Mouse (Mus musculus): ENCODE results near the gene Tbx2. TPM values are rescaled to one million over a fixed set of nuclear protein-coding genes. Genes with fewer than 3 reads are reported as not detected.

Tbx2 gene
- polyA plus RNA-seq, 1 experiment from 2014 or later, result 5.8 TPM

DNA sequence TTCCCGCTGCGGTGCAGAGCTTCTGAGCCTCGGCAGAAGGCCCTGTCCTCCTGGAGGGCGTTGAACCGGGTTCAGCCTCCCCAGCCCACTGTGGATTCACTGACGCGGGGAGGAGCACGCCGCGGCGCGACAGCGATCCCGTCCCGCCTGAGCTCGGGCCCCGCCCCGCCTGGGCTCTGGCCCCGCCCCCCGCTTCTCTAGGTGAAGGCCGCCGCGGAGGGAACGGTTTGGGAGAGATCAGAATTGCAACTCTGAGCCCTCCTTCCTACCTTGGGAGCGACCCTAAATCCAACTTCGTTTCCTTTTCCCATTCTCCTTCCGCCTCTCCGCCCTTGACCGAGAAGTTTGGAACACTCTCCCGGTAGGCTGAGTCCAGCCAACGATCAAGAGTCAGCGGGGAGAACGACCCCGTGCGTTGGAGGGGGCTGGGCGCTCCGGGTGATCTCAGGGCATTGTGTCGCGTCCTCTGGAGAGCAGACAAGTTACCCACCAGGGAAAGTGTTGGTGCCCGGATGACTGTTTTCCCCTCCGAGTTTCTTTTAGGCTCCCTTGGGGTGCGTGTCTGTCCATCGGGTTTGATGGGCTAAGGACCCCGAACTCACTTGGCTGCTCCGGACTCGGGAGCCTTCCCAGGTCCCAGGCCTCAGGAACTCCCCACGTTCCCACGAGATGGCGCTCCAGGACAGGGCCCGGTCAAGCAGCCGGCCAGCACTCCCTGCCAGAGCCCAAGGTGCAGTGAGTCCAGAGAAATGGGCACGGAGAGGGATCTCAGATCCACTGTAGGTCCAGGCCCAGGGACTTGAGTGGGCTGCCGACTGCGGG lies 12.0 kb downstream of the Tbx2 start:
- H3K36me3 ChIP-seq (ENCODE audit: control insufficient read depth, insufficient read depth, low read length), result no peaks in the 10 kb centered on the region
- peaks cover 11% of the 10 kb centered on the region for H3K4me1 ChIP-seq (ENCODE audit: control insufficient read depth, insufficient read depth, low read length)
- WGBS, result under 1% methylated on average over 54 of the region's 54 CpGs
- peak; percentile 51; the same call in 1 of the 2 replicates for ATAC-seq (ENCODE audit: insufficient number of reproducible peaks, insufficient read depth, low FRiP score, low read depth)
- no peaks in the 10 kb centered on the region for H3K9me3 ChIP-seq (ENCODE audit: control insufficient read depth, low read depth, low read length)
- peaks cover 17% of the 10 kb centered on the region for H3K27me3 ChIP-seq (ENCODE audit: control insufficient read depth, insufficient read depth, low read length)
- H3K4me3 ChIP-seq (ENCODE audit: low read depth, low read length), result peak overlapping the region; percentile 47
- peak overlapping the region; percentile 76 for H3K4me2 ChIP-seq (replicated peaks; ENCODE audit: low read depth, low read length)
- peak overlapping the region; percentile 74 for H3K27ac ChIP-seq (ENCODE audit: low read length)
- H3K9ac ChIP-seq (replicated peaks; ENCODE audit: low read depth, low read length), result peak overlapping the region; percentile 29; the same call in 1 of the 2 replicates

DNA sequence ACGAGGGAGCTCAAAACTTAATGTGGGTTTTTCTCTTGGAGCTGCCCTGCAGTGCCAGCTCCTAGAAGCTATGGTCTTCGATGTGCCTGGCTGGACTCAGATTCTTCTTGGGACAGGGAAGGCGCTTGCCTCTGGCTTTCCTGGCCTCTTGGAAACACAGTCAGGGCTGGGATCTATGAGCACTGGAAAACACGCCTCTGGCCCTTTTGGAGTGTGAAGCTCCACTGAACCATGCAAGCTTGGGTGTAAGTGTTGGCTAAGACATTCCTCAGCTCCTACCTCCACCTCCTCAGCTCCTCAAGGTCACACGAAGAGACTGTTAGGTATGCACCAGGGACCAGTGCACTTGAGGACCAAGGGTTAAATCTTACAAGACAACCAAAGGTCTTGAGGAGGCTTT lies 12.6 kb downstream of the Tbx2 start:
- H3K27ac ChIP-seq (ENCODE audit: low read length), result no peak overlapping the region
- peak overlapping the region; percentile 47; the same call in 1 of the 2 replicates for H3K4me3 ChIP-seq (ENCODE audit: low read depth, low read length)
- H3K9me3 ChIP-seq (ENCODE audit: control insufficient read depth, low read depth, low read length), result no peaks in the 10 kb centered on the region
- peaks cover 14% of the 10 kb centered on the region for H3K27me3 ChIP-seq (ENCODE audit: control insufficient read depth, insufficient read depth, low read length)
- no peaks in the 10 kb centered on the region for H3K36me3 ChIP-seq (ENCODE audit: control insufficient read depth, insufficient read depth, low read length)
- H3K4me1 ChIP-seq (ENCODE audit: control insufficient read depth, insufficient read depth, low read length), result peaks cover 11% of the 10 kb centered on the region
- WGBS, result 33% methylated on average over 5 of the region's 5 CpGs
- ATAC-seq (ENCODE audit: insufficient number of reproducible peaks, insufficient read depth, low FRiP score, low read depth), result no peak
- no peak overlapping the region for H3K9ac ChIP-seq (replicated peaks; ENCODE audit: low read depth, low read length)
- peak overlapping the region; percentile 76 for H3K4me2 ChIP-seq (replicated peaks; ENCODE audit: low read depth, low read length)

DNA sequence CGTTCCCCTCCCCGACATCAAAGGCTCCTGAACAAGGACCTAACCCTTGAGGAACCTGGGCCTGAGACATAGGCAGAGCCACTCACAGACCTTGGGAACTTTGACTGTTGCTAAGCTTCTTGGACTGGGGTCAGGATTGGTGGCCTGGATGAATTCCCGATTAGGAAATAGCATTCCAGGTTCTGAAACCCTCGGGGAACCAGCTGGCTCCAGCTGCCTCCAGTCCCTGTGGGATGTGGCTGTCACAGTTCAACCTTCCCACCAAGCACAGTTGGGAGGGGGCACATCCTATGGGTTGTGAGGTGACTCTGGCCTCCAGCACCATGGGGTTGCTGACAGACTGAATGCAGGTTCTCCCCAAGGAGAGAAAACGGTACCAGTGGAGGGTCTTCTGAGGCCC lies 13.6 kb downstream of the Tbx2 start:
- H3K9ac ChIP-seq (replicated peaks; ENCODE audit: low read depth, low read length), result no peak overlapping the region
- 38% methylated on average over 5 of the region's 5 CpGs for WGBS
- peaks cover 7% of the 10 kb centered on the region for H3K4me1 ChIP-seq (ENCODE audit: control insufficient read depth, insufficient read depth, low read length)
- H3K27me3 ChIP-seq (ENCODE audit: control insufficient read depth, insufficient read depth, low read length), result peaks cover 5% of the 10 kb centered on the region
- no peaks in the 10 kb centered on the region for H3K36me3 ChIP-seq (ENCODE audit: control insufficient read depth, insufficient read depth, low read length)
- H3K9me3 ChIP-seq (ENCODE audit: control insufficient read depth, low read depth, low read length), result no peaks in the 10 kb centered on the region
- ATAC-seq (ENCODE audit: insufficient number of reproducible peaks, insufficient read depth, low FRiP score, low read depth), result no peak
- H3K4me3 ChIP-seq (ENCODE audit: low read depth, low read length), result no peak overlapping the region
- no peak overlapping the region for H3K4me2 ChIP-seq (replicated peaks; ENCODE audit: low read depth, low read length)
- H3K27ac ChIP-seq (ENCODE audit: low read length), result no peak overlapping the region

DNA sequence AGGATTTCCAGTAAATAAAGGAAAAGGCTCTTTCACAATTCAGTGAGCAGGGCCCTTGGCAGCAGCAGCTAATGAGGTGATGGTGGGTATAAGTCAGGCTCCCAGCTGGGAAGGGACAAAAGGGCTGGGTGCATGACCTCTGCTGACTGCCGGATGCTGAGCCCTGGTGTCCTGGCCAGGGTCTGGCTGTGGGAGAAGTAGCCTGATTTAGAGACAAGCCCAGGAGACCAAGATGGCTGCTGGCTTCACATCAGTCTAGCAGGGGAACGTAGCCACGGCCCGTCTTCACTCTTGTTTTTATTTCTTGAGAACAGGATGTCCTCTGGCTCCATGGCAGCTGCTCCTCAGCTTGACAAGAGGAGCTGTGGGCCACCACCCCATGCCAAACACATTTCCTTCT lies 14.2 kb downstream of the Tbx2 start:
- Histone ChIP-seq H3K9me3 (ENCODE audit: control insufficient read depth, low read depth, low read length) (no peaks in the 10 kb centered on the region), H3K9ac (replicated peaks; ENCODE audit: low read depth, low read length) (no peak overlapping the region), H3K4me2 (replicated peaks; ENCODE audit: low read depth, low read length) (no peak overlapping the region), H3K36me3 (ENCODE audit: control insufficient read depth, insufficient read depth, low read length) (no peaks in the 10 kb centered on the region), H3K4me3 (ENCODE audit: low read depth, low read length) (no peak overlapping the region), H3K27ac (ENCODE audit: low read length) (no peak overlapping the region), H3K27me3 (ENCODE audit: control insufficient read depth, insufficient read depth, low read length) (no peaks in the 10 kb centered on the region), H3K4me1 (ENCODE audit: control insufficient read depth, insufficient read depth, low read length) (peaks cover 6% of the 10 kb centered on the region)
- WGBS, result 74% methylated on average over 4 of the region's 4 CpGs
- ATAC-seq (ENCODE audit: insufficient number of reproducible peaks, insufficient read depth, low FRiP score, low read depth), result no peak

DNA sequence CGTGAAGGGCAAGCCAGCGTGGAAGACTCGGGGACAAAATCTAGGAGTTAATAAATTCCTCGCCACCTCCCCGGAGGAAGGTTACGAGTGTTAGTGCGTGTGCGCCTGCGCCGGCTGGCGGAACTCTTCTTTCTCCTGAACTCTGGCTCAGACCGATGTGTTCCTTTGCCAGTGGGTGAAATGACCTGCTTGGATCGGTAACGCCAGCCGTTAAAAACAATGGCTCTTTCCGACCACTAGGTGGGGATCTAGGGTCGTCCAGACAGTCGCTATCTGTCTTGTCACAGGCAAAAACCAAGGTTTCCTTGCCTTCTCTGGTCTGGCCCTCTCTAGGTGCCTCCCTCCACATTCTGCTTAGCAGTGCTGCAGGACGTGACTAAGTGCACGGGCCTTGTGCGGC lies 16.7 kb downstream of the Tbx2 start:
- Histone ChIP-seq H3K27ac (ENCODE audit: low read length) (no peak overlapping the region), H3K9ac (replicated peaks; ENCODE audit: low read depth, low read length) (no peak overlapping the region), H3K4me2 (replicated peaks; ENCODE audit: low read depth, low read length) (peak overlapping the region; percentile 47), H3K27me3 (ENCODE audit: control insufficient read depth, insufficient read depth, low read length) (no peaks in the 10 kb centered on the region), H3K36me3 (ENCODE audit: control insufficient read depth, insufficient read depth, low read length) (no peaks in the 10 kb centered on the region), H3K4me3 (ENCODE audit: low read depth, low read length) (peak overlapping the region; percentile 12; the same call in 1 of the 2 replicates), H3K4me1 (ENCODE audit: control insufficient read depth, insufficient read depth, low read length) (no peaks in the 10 kb centered on the region), H3K9me3 (ENCODE audit: control insufficient read depth, low read depth, low read length) (no peaks in the 10 kb centered on the region)
- WGBS, result 3% methylated on average over 21 of the region's 21 CpGs
- ATAC-seq (ENCODE audit: insufficient number of reproducible peaks, insufficient read depth, low FRiP score, low read depth), result peak; percentile 60; the same call in 1 of the 2 replicates

DNA sequence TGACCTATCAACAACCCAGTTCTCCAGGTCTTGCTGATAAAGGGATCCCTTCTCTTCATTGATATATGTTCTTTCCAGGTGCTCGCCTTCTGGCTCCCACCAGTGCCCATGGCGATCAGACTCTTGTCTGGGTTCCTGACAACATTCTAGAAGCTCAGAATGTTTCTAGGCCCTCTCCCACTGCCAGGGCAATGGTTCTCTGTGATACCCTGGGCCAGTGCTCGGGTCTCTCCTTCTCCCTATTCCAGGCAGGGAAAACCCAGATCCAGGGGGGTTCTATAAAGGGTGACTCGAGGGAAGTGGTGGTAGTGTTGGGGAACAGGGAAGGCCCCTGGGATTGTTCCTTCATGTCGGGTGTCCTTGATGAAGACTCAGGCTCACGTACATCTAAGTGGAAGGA lies 17.9 kb downstream of the Tbx2 start, which contains the start of gene Gm11444:
Gene Gm11444, minus strand, starts transcription at position 101 of the 400 bp plus-strand sequence.
- Histone ChIP-seq H3K9ac (replicated peaks; ENCODE audit: low read depth, low read length) (no peak within 1 kb of the TSS), H3K9me3 (ENCODE audit: control insufficient read depth, low read depth, low read length) (no peaks in the 10 kb centered on the region), H3K4me3 (ENCODE audit: low read depth, low read length) (no peak within 1 kb of the TSS), H3K27ac (ENCODE audit: low read length) (no peak within 1 kb of the TSS), H3K27me3 (ENCODE audit: control insufficient read depth, insufficient read depth, low read length) (no peaks in the 10 kb centered on the region), H3K4me2 (replicated peaks; ENCODE audit: low read depth, low read length) (no peak within 1 kb of the TSS), H3K4me1 (ENCODE audit: control insufficient read depth, insufficient read depth, low read length) (no peaks in the 10 kb centered on the region), H3K36me3 (ENCODE audit: control insufficient read depth, insufficient read depth, low read length) (no peaks in the 10 kb centered on the region)
- ATAC-seq (ENCODE audit: insufficient number of reproducible peaks, insufficient read depth, low FRiP score, low read depth), result no peak
- whole genome bisulfite sequencing, result 87% methylated on average over 6 of the region's 6 CpGs

DNA sequence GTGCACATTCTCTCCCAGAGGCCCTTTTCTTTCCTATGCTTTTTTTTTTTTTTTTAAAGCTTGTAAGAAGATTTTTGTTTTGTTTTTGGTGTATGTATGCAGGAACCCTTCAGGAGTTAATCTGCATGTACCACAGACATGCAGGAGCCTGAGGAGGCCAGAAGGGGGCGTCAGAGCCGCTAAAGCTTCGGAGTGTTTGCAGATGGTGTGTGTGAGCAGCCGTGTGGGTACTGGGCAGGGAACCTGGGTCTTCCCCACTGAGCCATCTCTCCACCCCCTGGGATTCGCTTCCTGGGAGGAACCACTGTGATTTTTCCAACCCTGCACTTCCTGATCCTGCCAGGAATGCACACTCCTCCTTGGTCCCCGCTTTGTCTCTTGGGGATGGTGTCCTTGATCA lies 18.4 kb downstream of the Tbx2 start:
- Histone ChIP-seq H3K9me3 (ENCODE audit: control insufficient read depth, low read depth, low read length) (no peaks in the 10 kb centered on the region), H3K27ac (ENCODE audit: low read length) (no peak overlapping the region), H3K27me3 (ENCODE audit: control insufficient read depth, insufficient read depth, low read length) (no peaks in the 10 kb centered on the region), H3K36me3 (ENCODE audit: control insufficient read depth, insufficient read depth, low read length) (no peaks in the 10 kb centered on the region), H3K4me3 (ENCODE audit: low read depth, low read length) (no peak overlapping the region), H3K9ac (replicated peaks; ENCODE audit: low read depth, low read length) (no peak overlapping the region), H3K4me1 (ENCODE audit: control insufficient read depth, insufficient read depth, low read length) (no peaks in the 10 kb centered on the region), H3K4me2 (replicated peaks; ENCODE audit: low read depth, low read length) (no peak overlapping the region)
- ATAC-seq (ENCODE audit: insufficient number of reproducible peaks, insufficient read depth, low FRiP score, low read depth), result no peak
- WGBS, result 37% methylated on average over 6 of the region's 6 CpGs

DNA sequence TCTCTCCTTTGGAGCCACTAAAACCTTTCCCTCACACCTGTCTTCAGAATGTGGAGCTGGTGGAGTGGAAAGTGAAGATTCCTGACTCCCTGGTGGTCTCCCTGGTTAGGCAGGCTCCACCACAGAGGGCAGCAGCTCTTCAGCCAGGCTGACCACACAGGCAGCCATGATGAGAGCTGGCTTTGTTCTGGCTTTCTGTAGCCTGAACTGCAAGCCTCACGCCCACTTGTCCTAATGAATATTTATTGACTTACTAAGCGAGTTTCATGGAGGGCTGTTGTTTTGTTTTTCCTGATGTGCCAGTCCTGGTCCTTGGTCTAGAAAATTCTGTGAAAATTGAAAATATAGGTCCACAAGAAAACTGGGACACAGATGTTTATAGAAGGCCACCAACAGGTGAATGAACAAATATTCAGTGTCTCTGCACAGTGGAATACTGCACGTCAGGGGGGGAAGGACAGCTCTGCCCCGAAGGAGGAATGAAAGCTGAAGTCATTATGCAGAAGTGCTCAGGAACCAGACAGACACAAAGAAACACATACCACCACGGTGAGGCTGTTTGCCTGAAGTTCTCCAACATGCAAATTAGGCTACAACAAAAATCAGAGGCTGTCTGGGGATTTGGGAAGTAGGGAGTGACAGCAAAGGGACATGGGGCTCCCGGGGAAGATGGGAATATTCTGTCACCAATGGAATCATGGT lies 25.8 kb downstream of the Tbx2 start:
- Histone ChIP-seq H3K9ac (replicated peaks; ENCODE audit: low read depth, low read length) (no peak overlapping the region), H3K4me3 (ENCODE audit: low read depth, low read length) (no peak overlapping the region), H3K27me3 (ENCODE audit: control insufficient read depth, insufficient read depth, low read length) (no peaks in the 10 kb centered on the region), H3K9me3 (ENCODE audit: control insufficient read depth, low read depth, low read length) (no peaks in the 10 kb centered on the region), H3K4me2 (replicated peaks; ENCODE audit: low read depth, low read length) (no peak overlapping the region), H3K36me3 (ENCODE audit: control insufficient read depth, insufficient read depth, low read length) (no peaks in the 10 kb centered on the region), H3K27ac (ENCODE audit: low read length) (no peak overlapping the region), H3K4me1 (ENCODE audit: control insufficient read depth, insufficient read depth, low read length) (no peaks in the 10 kb centered on the region)
- WGBS, result 37% methylated on average over 6 of the region's 6 CpGs
- ATAC-seq (ENCODE audit: insufficient number of reproducible peaks, insufficient read depth, low FRiP score, low read depth), result no peak

All from stomach, embryonic 14.5 days (tissue).